Mouse (Mus musculus): ENCODE results near the gene Tmod4. TPM values are rescaled to one million over a fixed set of nuclear protein-coding genes. Genes with fewer than 3 reads are reported as not detected.

Tmod4 gene
- total and polyA plus RNA-seq, 2 experiments from 2014 or later: 0.41 TPM; not detected in 1

DNA sequence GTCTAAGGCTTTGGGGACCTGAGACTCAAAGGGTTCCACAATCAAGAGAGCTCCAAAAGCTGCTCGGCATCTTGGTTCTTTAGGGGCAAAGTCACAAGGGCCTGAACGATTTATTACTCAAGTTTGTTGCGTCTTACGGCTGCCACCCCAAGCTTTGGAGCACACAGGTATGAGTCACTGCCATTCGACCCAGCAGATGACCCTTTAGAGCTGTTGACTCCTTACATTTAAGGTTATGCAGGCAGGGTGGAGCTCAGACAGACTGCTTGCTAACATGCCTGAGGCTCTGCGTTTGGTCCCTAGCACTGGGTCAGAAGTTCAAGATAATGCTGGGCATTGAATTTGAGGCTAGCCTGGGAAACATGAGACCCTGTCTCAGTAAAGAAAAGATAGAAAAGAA lies 53.3 kb downstream of the Tmod4 start:
- no peak for ATAC-seq (ENCODE audit: low FRiP score)
- Histone ChIP-seq H3K27me3 (ENCODE audit: insufficient read depth, low read length) (no peaks in the 10 kb centered on the region), H3K4me3 (ENCODE audit: low read depth, low read length) (no peak overlapping the region), H3K9me3 (ENCODE audit: low read length) (no peaks in the 10 kb centered on the region), H3K36me3 (ENCODE audit: insufficient read depth, low read length) (peaks cover 5% of the 10 kb centered on the region), H3K9ac (replicated peaks; ENCODE audit: low read length, poor library complexity, severe bottlenecking) (no peak overlapping the region), H3K27ac (ENCODE audit: low read depth, low read length) (no peak overlapping the region), H3K4me1 (ENCODE audit: insufficient read depth, low read length) (no peaks in the 10 kb centered on the region), H3K4me2 (ENCODE audit: low read depth, low read length, poor library complexity, severe bottlenecking) (no peak overlapping the region)
- WGBS: 83% methylated on average over 6 of the region's 6 CpGs
- TF ChIP-seq CTCF (IDR thresholded peaks at IDR 0.05): no peak
- no peak for DNase-seq (ENCODE audit: low spot score)

Small RNA genes lying within 50 kb of the gene (microRNA-seq; reads per million reads assigned to microRNA genes)
- gene Mir8099-1 (ENCODE audit: borderline number of aligned reads): not detected

Other genes with a start within 250 kb of the Tmod4 start
- gene Psmb4, start 237.5 kb upstream of the Tmod4 start, total RNA-seq (2014; rRNA removed): 270 and 309 TPM in 2 replicates
- gene Psmb4, start 237.5 kb upstream of the Tmod4 start, polyA plus RNA-seq (2015; fragmentation: Nextera tagmentation; extraction: Ambion mirVana): 358 and 362 TPM in 2 replicates
- 17.7 and 19.8 TPM in 2 replicates for gene Selenbp1, start 191.4 kb upstream of the Tmod4 start, total RNA-seq (2014; rRNA removed)
- gene Selenbp1, start 191.4 kb upstream of the Tmod4 start, polyA plus RNA-seq (2015; fragmentation: Nextera tagmentation; extraction: Ambion mirVana): 11.7 and 13.7 TPM in 2 replicates
- gene Rfx5, start 170.4 kb upstream of the Tmod4 start, total RNA-seq (2014; rRNA removed): 17.5 and 25.1 TPM in 2 replicates
- 6.0 and 6.9 TPM in 2 replicates for gene Rfx5, start 170.4 kb upstream of the Tmod4 start, polyA plus RNA-seq (2015; fragmentation: Nextera tagmentation; extraction: Ambion mirVana)
- gene Pi4kb, start 149.7 kb upstream of the Tmod4 start, total RNA-seq (2014; rRNA removed): 55.0 and 60.7 TPM in 2 replicates
- 21.0 and 24.3 TPM in 2 replicates for gene Pi4kb, start 149.7 kb upstream of the Tmod4 start, polyA plus RNA-seq (2015; fragmentation: Nextera tagmentation; extraction: Ambion mirVana)
- gene Zfp687, start 109.0 kb upstream of the Tmod4 start, total RNA-seq (2014; rRNA removed): 25.7 and 30.0 TPM in 2 replicates
- gene Zfp687, start 109.0 kb upstream of the Tmod4 start, polyA plus RNA-seq (2015; fragmentation: Nextera tagmentation; extraction: Ambion mirVana): 13.3 and 15.6 TPM in 2 replicates
- gene Psmd4, start 81.9 kb upstream of the Tmod4 start, total RNA-seq (2014; rRNA removed): 179 and 200 TPM in 2 replicates
- 262 and 267 TPM in 2 replicates for gene Psmd4, start 81.9 kb upstream of the Tmod4 start, polyA plus RNA-seq (2015; fragmentation: Nextera tagmentation; extraction: Ambion mirVana)
- 20.1 and 21.6 TPM in 2 replicates for gene Pip5k1a, start 17.5 kb upstream of the Tmod4 start, total RNA-seq (2014; rRNA removed)
- 12.9 and 13.3 TPM in 2 replicates for gene Pip5k1a, start 17.5 kb upstream of the Tmod4 start, polyA plus RNA-seq (2015; fragmentation: Nextera tagmentation; extraction: Ambion mirVana)
- 69.6 and 84.7 TPM in 2 replicates for gene Vps72, start 13.5 kb upstream of the Tmod4 start, total RNA-seq (2014; rRNA removed)
- 131 and 136 TPM in 2 replicates for gene Vps72, start 13.5 kb upstream of the Tmod4 start, polyA plus RNA-seq (2015; fragmentation: Nextera tagmentation; extraction: Ambion mirVana)
- 47.6 and 60.4 TPM in 2 replicates for gene Scnm1, start 9.5 kb downstream of the Tmod4 start, total RNA-seq (2014; rRNA removed)
- gene Scnm1, start 9.5 kb downstream of the Tmod4 start, polyA plus RNA-seq (2015; fragmentation: Nextera tagmentation; extraction: Ambion mirVana): 69.6 and 82.7 TPM in 2 replicates
- gene Lysmd1, start 9.6 kb downstream of the Tmod4 start, total RNA-seq (2014; rRNA removed): 35.3 and 42.2 TPM in 2 replicates
- gene Lysmd1, start 9.6 kb downstream of the Tmod4 start, polyA plus RNA-seq (2015; fragmentation: Nextera tagmentation; extraction: Ambion mirVana): 50.9 and 51.9 TPM in 2 replicates
- gene Tnfaip8l2, start 17.9 kb downstream of the Tmod4 start, total RNA-seq (2014; rRNA removed): 0.93 and 1.2 TPM in 2 replicates
- gene Tnfaip8l2, start 17.9 kb downstream of the Tmod4 start, polyA plus RNA-seq (2015; fragmentation: Nextera tagmentation; extraction: Ambion mirVana): 2.2 and 2.8 TPM in 2 replicates
- gene Sema6c, start 36.0 kb downstream of the Tmod4 start, total RNA-seq (2014; rRNA removed): 126 and 148 TPM in 2 replicates
- 17.1 and 18.4 TPM in 2 replicates for gene Sema6c, start 36.0 kb downstream of the Tmod4 start, polyA plus RNA-seq (2015; fragmentation: Nextera tagmentation; extraction: Ambion mirVana)
- 6.5 and 7.6 TPM in 2 replicates for gene Gabpb2, start 93.4 kb downstream of the Tmod4 start, total RNA-seq (2014; rRNA removed)
- 1.5 and 1.6 TPM in 2 replicates for gene Gabpb2, start 93.4 kb downstream of the Tmod4 start, polyA plus RNA-seq (2015; fragmentation: Nextera tagmentation; extraction: Ambion mirVana)
- 35.0 and 54.7 TPM in 2 replicates for gene Cdc42se1, start 104.3 kb downstream of the Tmod4 start, total RNA-seq (2014; rRNA removed)
- 40.9 and 41.4 TPM in 2 replicates for gene Cdc42se1, start 104.3 kb downstream of the Tmod4 start, polyA plus RNA-seq (2015; fragmentation: Nextera tagmentation; extraction: Ambion mirVana)
- 301 and 367 TPM in 2 replicates for gene Mllt11, start 107.7 kb downstream of the Tmod4 start, total RNA-seq (2014; rRNA removed)
- gene Mllt11, start 107.7 kb downstream of the Tmod4 start, polyA plus RNA-seq (2015; fragmentation: Nextera tagmentation; extraction: Ambion mirVana): 738 and 774 TPM in 2 replicates
- 0.24 and 0.49 TPM in 2 replicates for gene Gm128, start 117.1 kb downstream of the Tmod4 start, total RNA-seq (2014; rRNA removed)
- 0.19 and 0.27 TPM in 2 replicates for gene Gm128, start 117.1 kb downstream of the Tmod4 start, polyA plus RNA-seq (2015; fragmentation: Nextera tagmentation; extraction: Ambion mirVana)
- gene Bnipl, start 126.7 kb downstream of the Tmod4 start, total RNA-seq (2014; rRNA removed): not detected in 2 replicates
- gene Bnipl, start 126.7 kb downstream of the Tmod4 start, polyA plus RNA-seq (2015; fragmentation: Nextera tagmentation; extraction: Ambion mirVana): not detected in 2 replicates
- gene Mindy1, start 156.9 kb downstream of the Tmod4 start, total RNA-seq (2014; rRNA removed): 36.5 and 37.1 TPM in 2 replicates
- 34.8 and 36.5 TPM in 2 replicates for gene Mindy1, start 156.9 kb downstream of the Tmod4 start, polyA plus RNA-seq (2015; fragmentation: Nextera tagmentation; extraction: Ambion mirVana)
- 78.9 and 93.8 TPM in 2 replicates for gene Prune1, start 157.6 kb downstream of the Tmod4 start, total RNA-seq (2014; rRNA removed)
- gene Prune1, start 157.6 kb downstream of the Tmod4 start, polyA plus RNA-seq (2015; fragmentation: Nextera tagmentation; extraction: Ambion mirVana): 77.3 and 84.0 TPM in 2 replicates
- gene Anxa9, start 182.7 kb downstream of the Tmod4 start, total RNA-seq (2014; rRNA removed): 0.27 TPM in 1 of 2 replicates, not detected in the other
- 0.32 TPM in 2 replicates for gene Anxa9, start 182.7 kb downstream of the Tmod4 start, polyA plus RNA-seq (2015; fragmentation: Nextera tagmentation; extraction: Ambion mirVana)
- gene Cers2, start 190.3 kb downstream of the Tmod4 start, total RNA-seq (2014; rRNA removed): 58.5 and 62.7 TPM in 2 replicates
- 82.5 and 83.9 TPM in 2 replicates for gene Cers2, start 190.3 kb downstream of the Tmod4 start, polyA plus RNA-seq (2015; fragmentation: Nextera tagmentation; extraction: Ambion mirVana)
- gene Setdb1, start 232.7 kb downstream of the Tmod4 start, total RNA-seq (2014; rRNA removed): 44.4 and 46.2 TPM in 2 replicates
- gene Setdb1, start 232.7 kb downstream of the Tmod4 start, polyA plus RNA-seq (2015; fragmentation: Nextera tagmentation; extraction: Ambion mirVana): 27.4 and 28.4 TPM in 2 replicates

Data from midbrain, postnatal 0 days (tissue).